Mouse (Mus musculus): ENCODE data around the gene Phpt1. TPM values are rescaled to one million over a fixed set of nuclear protein-coding genes. Genes with fewer than 3 reads are reported as not detected.

Gene Phpt1
- total and polyA plus RNA-seq, 3 experiments: 34.7 to 73.7 TPM; not detected in 1

DNA sequence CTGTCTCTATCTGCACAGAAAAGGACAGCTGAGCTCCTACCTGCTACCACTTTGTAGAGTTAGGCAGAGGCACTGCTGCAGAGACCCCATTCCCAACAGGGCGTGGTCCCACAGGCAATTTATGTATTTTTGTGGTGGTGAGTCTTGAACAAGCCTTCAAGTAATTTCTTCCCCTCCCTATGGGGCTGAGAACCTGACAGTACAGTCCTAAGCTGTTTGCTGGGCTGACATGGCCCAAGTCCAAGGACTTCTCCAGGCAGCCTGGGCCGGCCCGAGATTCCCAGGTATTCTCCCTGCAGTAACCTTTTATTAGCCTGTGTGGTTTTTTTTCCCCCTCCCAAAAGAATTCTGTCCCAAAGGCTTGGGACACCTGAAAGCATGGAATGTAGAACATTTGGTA lies 9.1 kb upstream of the Phpt1 start:
- no peak for DNase-seq (ENCODE audit: low read depth, low spot score)
- Histone ChIP-seq H3K27ac (ENCODE audit: control insufficient read depth, low read depth, low read length) (no peak overlapping the region), H3K9ac (ENCODE audit: control insufficient read depth, low read depth, low read length, poor library complexity, severe bottlenecking) (no peak overlapping the region), H3K36me3 (ENCODE audit: control insufficient read depth in 1 of 2, insufficient read depth in 2 of 2, low read length in 2 of 2) (peaks cover 3 to 7% of the 10 kb centered on the region in 2 experiments), H3K27me3 (ENCODE audit: control insufficient read depth in 1 of 2, insufficient read depth in 2 of 2, low read length in 2 of 2) (no peaks in the 10 kb centered on the region), H3K79me2 (ENCODE audit: control insufficient read depth, insufficient read depth, low read length, poor library complexity) (no peaks in the 10 kb centered on the region), H3K4me3 (ENCODE audit: control insufficient read depth in 1 of 2, insufficient read depth in 1 of 2, low read depth in 2 of 2, low read length in 2 of 2) (no peak overlapping the region), H3K4me1 (ENCODE audit: control insufficient read depth in 1 of 2, insufficient read depth in 2 of 2, low read length in 2 of 2) (peaks cover 0 to 10% of the 10 kb centered on the region in 2 experiments; a peak in 2 of 4 replicates), H3K9me3 (replicated peaks; ENCODE audit: insufficient read depth, low read length) (no peaks in the 10 kb centered on the region)
- TF ChIP-seq MYB (IDR thresholded peaks at IDR 0.05; ENCODE audit: low read depth, low read length) (no peak), CHD2 (IDR thresholded peaks at IDR 0.05; ENCODE audit: low read length) (no peak), RAD21 (IDR thresholded peaks at IDR 0.05; ENCODE audit: low read depth, low read length) (no peak), MYC (IDR thresholded peaks at IDR 0.05; ENCODE audit: low read depth, low read length) (no peak), JUND (IDR thresholded peaks at IDR 0.05; ENCODE audit: low read depth, low read length) (no peak)

DNA sequence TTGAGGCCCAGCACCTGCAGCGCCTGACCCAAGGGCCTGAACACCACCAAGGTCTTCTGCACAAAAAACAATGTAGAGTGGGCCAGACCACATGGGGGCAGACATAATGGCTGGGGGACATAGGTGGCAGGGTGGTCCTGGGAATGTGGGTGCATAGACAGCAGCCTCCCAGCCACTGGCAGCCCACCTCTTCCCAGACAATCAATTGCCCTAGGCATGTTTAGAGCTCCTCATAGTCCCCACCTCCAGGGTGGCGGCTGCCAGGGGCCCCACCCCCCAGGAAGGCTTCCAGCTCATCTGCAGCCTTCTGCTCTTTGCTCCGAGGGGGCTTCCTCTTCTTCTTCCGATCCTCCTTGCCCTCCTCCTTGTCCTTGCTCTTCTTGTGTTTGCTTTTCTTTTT lies 8.5 kb upstream of the Phpt1 start:
- no peak for DNase-seq (ENCODE audit: low read depth, low spot score)
- H3K9me3 ChIP-seq (replicated peaks; ENCODE audit: insufficient read depth, low read length): no peaks in the 10 kb centered on the region
- no peaks in the 10 kb centered on the region for H3K79me2 ChIP-seq (ENCODE audit: control insufficient read depth, insufficient read depth, low read length, poor library complexity)
- no peaks in the 10 kb centered on the region for H3K27me3 ChIP-seq (ENCODE audit: control insufficient read depth in 1 of 2, insufficient read depth in 2 of 2, low read length in 2 of 2)
- no peak overlapping the region for H3K9ac ChIP-seq (ENCODE audit: control insufficient read depth, low read depth, low read length, poor library complexity, severe bottlenecking)
- H3K36me3 ChIP-seq (ENCODE audit: control insufficient read depth in 1 of 2, insufficient read depth in 2 of 2, low read length in 2 of 2): peaks cover 3 to 7% of the 10 kb centered on the region in 2 experiments
- no peak overlapping the region for H3K4me3 ChIP-seq (ENCODE audit: control insufficient read depth in 1 of 2, insufficient read depth in 1 of 2, low read depth in 2 of 2, low read length in 2 of 2)
- TF ChIP-seq MAZ (IDR thresholded peaks at IDR 0.05; ENCODE audit: low read depth, low read length) (no peak), RCOR1 (IDR thresholded peaks at IDR 0.05; ENCODE audit: low read depth, low read length) (no peak), MYB (IDR thresholded peaks at IDR 0.05; ENCODE audit: low read depth, low read length) (no peak), KAT2A (conservative IDR thresholded peaks at IDR 0.05; ENCODE audit: low read depth, low read length) (no peak), MXI1 (IDR thresholded peaks at IDR 0.05; ENCODE audit: low read depth, low read length) (no peak), POLR2AphosphoS5 (IDR thresholded peaks at IDR 0.05; ENCODE audit: borderline replicate concordance, low read depth, low read length) (no peak), BHLHE40 (IDR thresholded peaks at IDR 0.05; ENCODE audit: borderline replicate concordance, low read depth, low read length) (no peak), RAD21 (IDR thresholded peaks at IDR 0.05; ENCODE audit: low read depth, low read length) (no peak), USF1 (IDR thresholded peaks at IDR 0.05; ENCODE audit: low read depth, low read length) (no peak), GATA1 (IDR thresholded peaks at IDR 0.05; ENCODE audit: low read depth, low read length) (no peak)
- peaks cover 0 to 10% of the 10 kb centered on the region in 2 experiments; a peak in 2 of 4 replicates for H3K4me1 ChIP-seq (ENCODE audit: control insufficient read depth in 1 of 2, insufficient read depth in 2 of 2, low read length in 2 of 2)
- no peak overlapping the region for H3K27ac ChIP-seq (ENCODE audit: control insufficient read depth, low read depth, low read length)

- TF ChIP-seq POLR2A (IDR thresholded peaks at IDR 0.05; ENCODE audit: control insufficient read depth in 1 of 2, insufficient read depth in 1 of 2, low read depth in 1 of 2, low read length in 2 of 2, poor library complexity in 1 of 2) (no peak), USF1 (IDR thresholded peaks at IDR 0.05; ENCODE audit: low read depth, low read length) (no peak), BHLHE40 (IDR thresholded peaks at IDR 0.05; ENCODE audit: borderline replicate concordance, low read depth, low read length) (no peak), POLR2AphosphoS5 (IDR thresholded peaks at IDR 0.05; ENCODE audit: borderline replicate concordance, low read depth, low read length) (no peak), TBP (IDR thresholded peaks at IDR 0.05; ENCODE audit: low read depth, low read length) (no peak), ZNF384 (IDR thresholded peaks at IDR 0.05; ENCODE audit: low read depth, low read length) (no peak), ZKSCAN1 (IDR thresholded peaks at IDR 0.05; ENCODE audit: low read depth, low read length) (no peak)
- Histone ChIP-seq H3K79me2 (ENCODE audit: control insufficient read depth, insufficient read depth, low read length, poor library complexity) (no peaks in the 10 kb centered on the region), H3K9ac (ENCODE audit: control insufficient read depth, low read depth, low read length, poor library complexity, severe bottlenecking) (no peak overlapping the region), H3K9me3 (replicated peaks; ENCODE audit: insufficient read depth, low read length) (no peaks in the 10 kb centered on the region), H3K36me3 (ENCODE audit: control insufficient read depth in 1 of 2, insufficient read depth in 2 of 2, low read length in 2 of 2) (peaks cover 3 to 7% of the 10 kb centered on the region in 2 experiments), H3K27me3 (ENCODE audit: control insufficient read depth in 1 of 2, insufficient read depth in 2 of 2, low read length in 2 of 2) (no peaks in the 10 kb centered on the region), H3K4me1 (ENCODE audit: control insufficient read depth in 1 of 2, insufficient read depth in 2 of 2, low read length in 2 of 2) (peaks cover 0 to 10% of the 10 kb centered on the region in 2 experiments; a peak in 2 of 4 replicates), H3K4me3 (ENCODE audit: control insufficient read depth in 1 of 2, insufficient read depth in 1 of 2, low read depth in 2 of 2, low read length in 2 of 2) (no peak overlapping the region), H3K27ac (ENCODE audit: control insufficient read depth, low read depth, low read length) (no peak overlapping the region)
- no peak for DNase-seq (ENCODE audit: low read depth, low spot score)
These were observed 8.1 kb upstream of the Phpt1 start for GRCm38 (mm10) chr2:25583120-25583481.
